Mouse (Mus musculus) C2C12 (cell line): ENCODE measurements around the gene Snrpd3.

Experiments used
- CTCF ChIP-seq: IDR thresholded peaks from one replicate; pipeline ENCODE4 v1.5.1; 2011; ENCODE audit not compliant: control insufficient read depth, insufficient read depth, insufficient read length
- MAX ChIP-seq: IDR thresholded peaks from one replicate; pipeline ENCODE4 v1.6.1; 2011; ENCODE audit warnings: mild to moderate bottlenecking, control low read depth
- MYOD1 ChIP-seq: IDR thresholded peaks from one replicate; pipeline ENCODE4 v1.6.1; 2011; ENCODE audit warnings: low read depth; ENCODE audit not compliant: control insufficient read depth, insufficient read length
- MYOG ChIP-seq: IDR thresholded peaks from one replicate; pipeline ENCODE4 v1.6.1; 2011; ENCODE audit not compliant: control insufficient read depth, insufficient read length; ENCODE audit errors: extremely low read depth

- TF ChIP-seq CTCF = no peak
- no peak for TF ChIP-seq MYOG
- TF ChIP-seq MYOD1 = no peak
- TF ChIP-seq MAX = no peak
Observed at GRCm38 (mm10) chr10:75547901-75548300, 30.6 kb downstream of the Snrpd3 start.
